Mouse (Mus musculus) kidney, embryonic 15.5 days (tissue): ENCODE data around the gene Ccn2. TPM values are rescaled to one million over a fixed set of nuclear protein-coding genes. Genes with fewer than 3 reads are reported as not detected.

Experiments used
- ATAC-seq: fragments of 200-750 bp; cut with Nextera tagmentation; replicated peaks from 2 replicates; pipeline ENCODE4 v1.8.0; 2017; ENCODE audit warnings: moderate TSS enrichment; ENCODE audit not compliant: low FRiP score
- H3K27ac ChIP-seq: fragments of 300-500 bp; sonication (generic); 2 replicates; pipeline ENCODE4 v1.5.1; 2015; ENCODE audit warnings: mild to moderate bottlenecking, inconsistent platforms
- H3K27me3 ChIP-seq: fragments of 300-500 bp; sonication (generic); 2 replicates; pipeline ENCODE4 v1.6.1; 2015; ENCODE audit warnings: inconsistent platforms
- H3K36me3 ChIP-seq: fragments of 300-500 bp; sonication (generic); 2 replicates; pipeline ENCODE4 v1.6.1; 2015; ENCODE audit warnings: inconsistent platforms
- H3K4me1 ChIP-seq: fragments of 300-500 bp; sonication (generic); 2 replicates; pipeline ENCODE4 v1.6.1; 2015; ENCODE audit warnings: inconsistent platforms
- H3K4me2 ChIP-seq: fragments of 300-500 bp; sonication (generic); 2 replicates; pipeline ENCODE4 v1.6.1; 2015; ENCODE audit warnings: moderate library complexity, mild to moderate bottlenecking, inconsistent platforms
- H3K4me3 ChIP-seq: fragments of 300-500 bp; sonication (generic); replicated peaks from 2 replicates; pipeline ENCODE4 v1.5.1; 2015; ENCODE audit warnings: mild to moderate bottlenecking, inconsistent platforms
- H3K9ac ChIP-seq: fragments of 300-500 bp; sonication (generic); 2 replicates; pipeline ENCODE4 v1.6.1; 2015; ENCODE audit warnings: mild to moderate bottlenecking, inconsistent platforms
- H3K9me3 ChIP-seq: fragments of 300-500 bp; sonication (generic); replicated peaks from 2 replicates; pipeline ENCODE4 v1.6.1; 2016; ENCODE audit warnings: inconsistent platforms
- WGBS: fragments of 180-500 bp; shearing (Covaris S2); methylation state at CpG from one replicate; pipeline ENCODE4 v1.1.7; 2015; ENCODE audit warnings: mixed read lengths; 5-methylcytosine and 5-hydroxymethylcytosine counted together
- polyA plus RNA-seq: library from polyadenylated mRNA; unstranded; fragments of >200 nt; fragmentation: Nextera tagmentation; extraction: Ambion mirVana; gene quantifications from 2 replicates; pipeline ENCODE4 v1.2.1, GENCODE M21; 2015

The Ccn2 gene
- polyA plus RNA-seq, 1 experiment from 2014 or later = 8.7 TPM

DNA sequence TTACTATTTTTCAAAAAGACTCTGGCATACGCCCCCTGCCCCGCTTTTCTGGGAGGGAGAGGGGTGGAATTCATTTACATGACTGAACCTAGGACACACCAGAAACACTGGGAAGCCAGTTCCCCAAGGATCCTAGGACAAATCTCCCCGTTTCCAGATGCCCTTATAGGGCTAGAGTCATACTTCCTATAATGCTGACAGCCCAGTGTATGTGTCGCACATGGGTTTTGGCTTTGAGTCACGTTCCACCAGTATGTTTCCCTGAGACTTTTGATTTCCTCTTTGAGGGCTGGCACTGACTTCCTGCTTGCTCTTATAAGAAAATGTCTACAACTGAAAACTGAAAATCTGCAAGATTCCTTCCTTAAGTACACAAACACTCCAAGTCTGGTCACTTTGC, 3.5 kb upstream of the Ccn2 start:
- no peak overlapping the region for H3K4me3 ChIP-seq
- peaks cover 36% of the 10 kb centered on the region for H3K4me1 ChIP-seq
- H3K9ac ChIP-seq = no peak overlapping the region
- no peak for ATAC-seq
- no peaks in the 10 kb centered on the region for H3K36me3 ChIP-seq
- H3K27ac ChIP-seq = 0 out of 2 replicates have a peak overlapping the region, but pooled peaks have one; percentile 48
- H3K9me3 ChIP-seq = no peaks in the 10 kb centered on the region
- no peaks in the 10 kb centered on the region for H3K27me3 ChIP-seq
- 75% methylated on average over 5 of the region's 5 CpGs for WGBS
- no peak overlapping the region for H3K4me2 ChIP-seq

DNA sequence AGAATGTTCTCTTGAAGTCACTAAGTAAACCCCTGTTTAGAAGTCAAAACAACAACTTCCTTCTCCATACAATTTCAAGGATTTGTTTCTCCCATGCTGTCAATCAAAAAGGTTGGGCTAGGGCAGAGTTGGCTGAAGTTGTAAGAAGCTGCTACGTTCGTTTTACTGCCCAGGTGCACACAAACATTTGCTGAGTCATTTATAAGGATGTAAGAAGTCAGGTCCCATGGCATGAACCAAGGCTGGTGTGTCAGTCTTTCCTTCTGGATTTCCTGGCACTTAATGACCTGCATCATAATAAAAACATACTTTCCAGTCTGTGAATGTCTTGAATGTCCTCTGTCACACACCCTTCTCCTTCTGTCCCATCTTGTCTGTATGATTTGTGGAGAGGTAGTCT, 2.9 kb upstream of the Ccn2 start:
- Histone ChIP-seq H3K27me3 (no peaks in the 10 kb centered on the region), H3K4me1 (peaks cover 42% of the 10 kb centered on the region), H3K36me3 (no peaks in the 10 kb centered on the region), H3K4me3 (no peak overlapping the region), H3K27ac (0 out of 2 replicates have a peak overlapping the region, but pooled peaks have one; percentile 32), H3K4me2 (no peak overlapping the region), H3K9me3 (no peaks in the 10 kb centered on the region), H3K9ac (no peak overlapping the region)
- no peak for ATAC-seq
- WGBS = 60% methylated on average over 2 of the region's 2 CpGs

DNA sequence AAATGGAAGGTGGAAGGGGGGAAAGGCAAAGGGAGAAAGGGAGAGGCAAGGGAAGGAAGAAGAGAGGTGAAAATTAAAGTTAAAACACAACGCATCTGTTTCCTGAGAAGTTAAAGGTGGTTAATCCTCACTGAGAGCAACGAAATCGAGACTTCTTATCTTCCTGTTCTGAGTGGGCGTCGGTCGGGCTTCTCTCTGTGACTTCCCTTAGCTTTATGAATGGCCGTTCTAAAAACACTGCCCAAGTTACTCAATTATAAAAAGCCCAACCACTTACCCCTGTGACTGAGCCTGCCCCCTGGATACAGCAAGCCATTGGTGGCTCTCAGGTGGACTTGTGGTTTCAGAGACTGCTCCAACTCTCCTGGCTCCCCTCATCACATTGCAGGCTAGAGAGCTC, 2.3 kb upstream of the Ccn2 start:
- no peak for ATAC-seq
- Histone ChIP-seq H3K27ac (no peak overlapping the region), H3K9me3 (no peaks in the 10 kb centered on the region), H3K4me2 (no peak overlapping the region), H3K4me1 (peaks cover 46% of the 10 kb centered on the region), H3K4me3 (no peak overlapping the region), H3K9ac (no peak overlapping the region), H3K27me3 (no peaks in the 10 kb centered on the region), H3K36me3 (no peaks in the 10 kb centered on the region)
- WGBS = 54% methylated on average over 7 of the region's 7 CpGs

DNA sequence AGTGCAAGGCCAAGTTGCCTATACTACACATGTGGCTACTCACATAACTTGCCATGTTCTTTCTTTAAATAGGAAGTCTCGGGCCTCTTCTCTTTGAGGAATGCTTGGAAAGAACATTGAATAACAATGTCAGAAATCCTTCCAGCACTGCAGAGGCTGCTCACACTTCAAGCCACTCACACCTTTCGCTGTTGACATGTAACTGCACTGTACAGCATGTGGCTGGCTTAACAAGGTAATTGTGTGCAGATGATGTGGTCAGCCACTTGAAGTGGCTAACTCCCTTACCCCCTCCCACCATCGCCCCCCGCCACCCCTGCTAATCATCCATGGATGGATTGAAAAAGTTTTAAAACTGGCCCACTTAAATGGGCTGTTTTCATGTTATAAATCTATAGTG, 1.7 kb upstream of the Ccn2 start:
- Histone ChIP-seq H3K36me3 (no peaks in the 10 kb centered on the region), H3K4me1 (peaks cover 46% of the 10 kb centered on the region), H3K27me3 (no peaks in the 10 kb centered on the region), H3K27ac (no peak overlapping the region), H3K4me2 (no peak overlapping the region), H3K9me3 (no peaks in the 10 kb centered on the region), H3K4me3 (no peak overlapping the region), H3K9ac (no peak overlapping the region)
- 83% methylated on average over 4 of the region's 4 CpGs for whole genome bisulfite sequencing
- ATAC-seq = no peak

DNA sequence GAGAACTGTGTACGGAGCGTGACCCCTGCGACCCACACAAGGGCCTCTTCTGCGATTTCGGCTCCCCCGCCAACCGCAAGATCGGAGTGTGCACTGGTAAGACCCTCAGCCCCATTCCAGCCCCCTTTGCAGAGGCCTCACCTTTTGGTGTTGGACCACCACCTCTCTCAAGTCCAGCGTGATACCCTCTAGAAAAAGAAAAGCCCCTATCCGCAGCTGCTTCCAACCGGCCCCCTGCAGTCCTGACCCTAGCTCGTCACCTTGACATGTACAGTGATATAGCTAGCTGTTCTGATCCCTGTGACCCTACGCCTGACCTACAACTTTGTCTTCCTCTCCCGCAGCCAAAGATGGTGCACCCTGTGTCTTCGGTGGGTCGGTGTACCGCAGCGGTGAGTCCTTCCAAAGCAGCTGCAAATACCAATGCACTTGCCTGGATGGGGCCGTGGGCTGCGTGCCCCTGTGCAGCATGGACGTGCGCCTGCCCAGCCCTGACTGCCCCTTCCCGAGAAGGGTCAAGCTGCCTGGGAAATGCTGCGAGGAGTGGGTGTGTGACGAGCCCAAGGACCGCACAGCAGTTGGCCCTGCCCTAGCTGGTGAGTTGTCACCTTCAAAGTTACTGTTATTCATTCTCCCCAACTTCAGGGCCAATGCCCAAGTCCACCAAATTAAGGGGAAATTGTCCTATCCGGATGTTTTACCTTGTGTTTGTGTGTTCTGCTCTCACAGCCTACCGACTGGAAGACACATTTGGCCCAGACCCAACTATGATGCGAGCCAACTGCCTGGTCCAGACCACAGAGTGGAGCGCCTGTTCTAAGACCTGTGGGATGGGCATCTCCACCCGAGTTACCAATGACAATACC, 994 bp downstream of the Ccn2 start:
- Histone ChIP-seq H3K36me3 (no peaks in the 10 kb centered on the region), H3K4me1 (peaks cover 46% of the 10 kb centered on the region), H3K4me2 (peak overlapping the region; percentile 73), H3K27ac (peak overlapping the region; percentile 93), H3K9me3 (no peaks in the 10 kb centered on the region), H3K9ac (peak overlapping the region; percentile 73), H3K4me3 (peak overlapping the region; percentile 73), H3K27me3 (no peaks in the 10 kb centered on the region)
- ATAC-seq = peak; percentile 17; the same call in 1 of the 2 replicates
- whole genome bisulfite sequencing = 22% methylated on average over 31 of the region's 31 CpGs

DNA sequence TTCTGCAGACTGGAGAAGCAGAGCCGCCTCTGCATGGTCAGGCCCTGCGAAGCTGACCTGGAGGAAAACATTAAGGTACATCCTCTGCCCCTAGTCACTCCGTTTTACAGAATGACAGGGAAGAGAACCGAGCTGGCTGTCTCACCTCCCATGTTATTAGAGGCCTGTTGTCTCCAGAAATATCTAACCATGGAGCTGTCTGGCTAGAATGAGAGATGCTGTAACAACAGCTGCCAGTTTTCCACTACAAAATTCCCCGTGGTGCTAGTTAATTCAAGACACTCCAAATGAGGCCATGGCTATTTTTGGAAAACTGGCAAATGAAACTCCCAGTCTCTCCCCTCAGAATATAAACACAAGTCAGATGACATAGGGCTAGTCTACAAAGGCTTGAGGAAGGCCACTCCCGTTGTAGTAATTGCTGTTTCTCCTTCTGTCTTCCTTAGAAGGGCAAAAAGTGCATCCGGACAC, 1.7 kb downstream of the Ccn2 start:
- Histone ChIP-seq H3K27me3 (no peaks in the 10 kb centered on the region), H3K9ac (no peak overlapping the region), H3K27ac (peak overlapping the region; percentile 93), H3K36me3 (no peaks in the 10 kb centered on the region), H3K9me3 (no peaks in the 10 kb centered on the region), H3K4me2 (peak overlapping the region; percentile 73), H3K4me3 (peak overlapping the region; percentile 73), H3K4me1 (peaks cover 41% of the 10 kb centered on the region)
- 59% methylated on average over 7 of the region's 7 CpGs for WGBS
- no peak for ATAC-seq

DNA sequence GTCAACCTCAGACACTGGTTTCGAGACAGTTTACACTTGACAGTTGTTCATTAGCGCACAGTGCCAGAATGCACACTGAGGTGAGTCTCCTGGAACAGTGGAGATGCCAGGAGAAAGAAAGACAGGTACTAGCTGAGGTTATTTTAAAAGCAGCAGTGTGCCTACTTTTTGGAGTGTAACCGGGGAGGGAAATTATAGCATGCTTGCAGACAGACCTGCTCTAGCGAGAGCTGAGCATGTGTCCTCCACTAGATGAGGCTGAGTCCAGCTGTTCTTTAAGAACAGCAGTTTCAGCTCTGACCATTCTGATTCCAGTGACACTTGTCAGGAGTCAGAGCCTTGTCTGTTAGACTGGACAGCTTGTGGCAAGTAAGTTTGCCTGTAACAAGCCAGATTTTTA, 2.5 kb downstream of the Ccn2 start:
- Histone ChIP-seq H3K4me1 (peaks cover 35% of the 10 kb centered on the region), H3K36me3 (no peaks in the 10 kb centered on the region), H3K4me2 (peak overlapping the region; percentile 36), H3K4me3 (no peak overlapping the region), H3K9ac (no peak overlapping the region), H3K9me3 (no peaks in the 10 kb centered on the region), H3K27me3 (no peaks in the 10 kb centered on the region), H3K27ac (no peak overlapping the region)
- 77% methylated on average over 4 of the region's 4 CpGs for WGBS
- no peak for ATAC-seq

DNA sequence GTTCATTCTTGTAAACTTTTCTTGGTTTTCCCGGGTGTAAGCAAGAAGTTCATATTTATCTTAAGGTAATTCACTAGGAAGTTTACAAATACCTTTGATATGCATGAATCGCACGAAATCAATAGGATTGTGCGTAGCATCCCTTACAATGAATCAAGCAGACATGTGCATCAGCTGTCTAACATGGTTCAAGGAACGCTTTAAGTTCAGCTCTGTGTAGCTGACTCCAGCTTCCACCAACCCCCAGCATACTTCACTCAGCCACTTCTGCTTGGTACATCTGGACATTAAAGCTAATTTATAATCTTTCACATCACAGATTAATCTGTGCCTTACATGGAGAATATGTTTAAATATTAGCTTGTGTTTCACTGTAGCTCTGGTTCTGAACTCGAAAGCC, 3.5 kb downstream of the Ccn2 start:
- H3K4me1 ChIP-seq = peaks cover 27% of the 10 kb centered on the region
- H3K9me3 ChIP-seq = no peaks in the 10 kb centered on the region
- ATAC-seq = no peak
- no peak overlapping the region for H3K27ac ChIP-seq
- H3K9ac ChIP-seq = no peak overlapping the region
- H3K4me2 ChIP-seq = no peak overlapping the region
- H3K4me3 ChIP-seq = no peak overlapping the region
- no peaks in the 10 kb centered on the region for H3K27me3 ChIP-seq
- WGBS = 89% methylated on average over 6 of the region's 6 CpGs
- H3K36me3 ChIP-seq = no peaks in the 10 kb centered on the region

DNA sequence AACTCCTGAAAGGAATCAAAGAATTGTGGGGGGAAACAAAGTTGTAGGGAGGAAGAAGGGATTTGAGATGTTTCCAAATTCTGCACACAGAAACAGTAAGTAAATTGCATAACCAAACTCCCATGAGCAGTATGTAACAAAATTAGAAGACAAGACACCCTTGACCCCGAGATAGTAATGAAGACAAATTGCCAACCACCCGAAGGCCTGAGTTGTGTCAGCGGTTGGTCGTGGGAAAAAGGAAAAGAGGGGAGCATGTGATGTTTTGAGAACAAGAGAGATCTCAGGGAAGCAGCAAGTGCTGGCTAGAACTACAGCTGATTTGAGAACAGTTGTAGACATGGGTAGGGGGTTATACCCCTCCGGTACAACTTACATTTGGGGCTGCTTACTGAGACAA, 4.6 kb downstream of the Ccn2 start:
- no peak overlapping the region for H3K9ac ChIP-seq
- 67% methylated on average over 5 of the region's 5 CpGs for WGBS
- no peak for ATAC-seq

DNA sequence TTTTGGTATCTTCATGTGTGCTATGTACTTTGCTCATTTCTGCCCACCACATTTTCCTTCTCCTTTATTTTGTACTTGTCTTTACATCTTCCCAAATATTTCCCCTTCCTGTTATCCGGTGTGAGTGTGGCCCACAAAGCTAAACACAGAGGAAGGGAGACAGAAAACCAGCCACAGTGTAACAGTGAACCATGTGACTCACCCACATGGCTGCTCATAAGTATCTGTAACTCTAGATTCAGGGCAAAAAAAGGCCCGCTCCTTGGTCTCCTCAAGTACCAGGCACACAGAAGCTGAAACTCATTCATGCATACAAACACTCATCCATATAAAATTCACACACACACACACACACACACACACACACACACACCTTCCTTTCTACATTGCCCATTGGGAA, 7.8 kb downstream of the Ccn2 start:
- H3K36me3 ChIP-seq = no peaks in the 10 kb centered on the region
- WGBS = 71% methylated on average over 2 of the region's 2 CpGs
- H3K4me2 ChIP-seq = no peak overlapping the region
- no peak for ATAC-seq
- no peaks in the 10 kb centered on the region for H3K9me3 ChIP-seq
- no peak overlapping the region for H3K4me3 ChIP-seq
- no peaks in the 10 kb centered on the region for H3K4me1 ChIP-seq
- H3K27ac ChIP-seq = no peak overlapping the region
- no peaks in the 10 kb centered on the region for H3K27me3 ChIP-seq
- no peak overlapping the region for H3K9ac ChIP-seq

More for the DNA sequence above, 4.6 kb downstream of the Ccn2 start:
- Histone ChIP-seq H3K27me3 (no peaks in the 10 kb centered on the region), H3K4me2 (no peak overlapping the region), H3K9me3 (no peaks in the 10 kb centered on the region), H3K36me3 (no peaks in the 10 kb centered on the region), H3K4me3 (no peak overlapping the region), H3K27ac (no peak overlapping the region), H3K4me1 (peaks cover 20% of the 10 kb centered on the region)

DNA sequence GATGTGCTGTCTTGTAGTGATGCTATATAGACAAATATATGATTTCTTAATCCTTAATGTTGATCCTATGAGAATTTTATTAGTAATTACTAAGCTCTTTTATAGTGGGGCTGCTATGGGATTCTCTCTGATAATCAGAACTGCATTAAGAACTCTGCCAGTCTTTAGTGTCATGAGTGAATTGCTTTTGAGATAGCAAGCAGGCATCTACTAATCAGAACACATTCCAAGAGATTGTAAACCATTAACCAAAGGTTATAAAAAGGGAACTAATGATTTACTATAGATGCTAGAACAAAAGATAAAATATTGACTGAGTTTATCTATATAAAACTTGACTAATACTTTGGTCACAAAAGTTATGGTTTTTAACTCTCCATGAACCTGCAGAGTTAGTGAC, 8.5 kb downstream of the Ccn2 start:
- Histone ChIP-seq H3K4me2 (no peak overlapping the region), H3K9ac (no peak overlapping the region), H3K27ac (no peak overlapping the region), H3K36me3 (no peaks in the 10 kb centered on the region), H3K9me3 (no peaks in the 10 kb centered on the region), H3K27me3 (no peaks in the 10 kb centered on the region), H3K4me3 (no peak overlapping the region), H3K4me1 (no peaks in the 10 kb centered on the region)
- no peak for ATAC-seq

DNA sequence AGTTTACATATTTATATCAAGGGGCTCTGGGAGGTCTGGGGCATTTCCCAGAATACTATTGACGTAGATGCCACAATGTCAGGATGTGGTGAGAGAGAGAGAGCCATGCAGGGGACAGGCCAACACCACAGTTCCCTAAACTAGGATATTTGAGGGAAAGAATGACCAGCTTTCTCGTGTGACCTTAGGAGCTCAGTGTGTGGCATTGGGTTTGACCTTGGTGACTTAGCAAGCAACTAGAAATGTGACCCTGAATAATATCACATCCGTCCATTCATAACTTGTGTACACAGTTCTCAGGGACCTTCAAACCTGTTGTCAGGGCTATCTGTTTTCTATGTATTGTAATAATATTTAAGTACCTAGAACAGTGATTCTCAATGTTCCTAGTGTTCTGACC, 13.9 kb downstream of the Ccn2 start:
- no peak for ATAC-seq
- H3K4me3 ChIP-seq = no peak overlapping the region

DNA sequence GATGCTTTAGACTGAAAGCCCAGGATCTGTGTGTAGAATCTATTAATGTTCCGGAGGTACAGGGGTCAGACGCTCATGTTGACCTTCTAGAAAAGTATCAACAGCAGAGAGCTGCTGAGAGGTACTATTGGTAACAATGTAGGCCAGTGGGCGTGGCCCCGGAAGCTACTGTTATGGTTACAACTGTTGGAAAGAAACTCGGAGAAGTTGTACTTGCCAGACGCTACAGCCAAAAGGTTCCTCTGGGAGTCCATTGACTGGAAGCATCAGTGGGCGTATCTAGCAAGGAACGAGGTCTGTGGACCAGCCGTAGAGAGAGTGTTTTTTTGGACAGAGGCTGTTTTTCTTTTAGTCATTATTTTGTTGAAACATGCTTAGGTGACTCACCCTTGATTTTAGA, 14.5 kb downstream of the Ccn2 start:
- Histone ChIP-seq H3K4me2 (no peak overlapping the region), H3K9ac (no peak overlapping the region), H3K27me3 (no peaks in the 10 kb centered on the region), H3K4me3 (no peak overlapping the region), H3K36me3 (no peaks in the 10 kb centered on the region), H3K4me1 (no peaks in the 10 kb centered on the region), H3K27ac (no peak overlapping the region), H3K9me3 (no peaks in the 10 kb centered on the region)
- ATAC-seq = no peak
- 85% methylated on average over 9 of the region's 9 CpGs for WGBS

More for the DNA sequence above, 13.9 kb downstream of the Ccn2 start:
- H3K36me3 ChIP-seq = no peaks in the 10 kb centered on the region
- no peak overlapping the region for H3K27ac ChIP-seq
- H3K9me3 ChIP-seq = no peaks in the 10 kb centered on the region
- H3K4me2 ChIP-seq = no peak overlapping the region
- 90% methylated on average over 3 of the region's 3 CpGs for WGBS
- H3K9ac ChIP-seq = no peak overlapping the region
- no peaks in the 10 kb centered on the region for H3K27me3 ChIP-seq
- H3K4me1 ChIP-seq = no peaks in the 10 kb centered on the region
